Mouse (Mus musculus) spleen, adult 12 weeks (tissue): Measurements from ENCODE around the gene Fam98c.
"Not testable (repeated sequence)": the region's sequence is repeated elsewhere in the genome, so short reads cannot be mapped to it uniquely, and the experiment has no call there.

Experiments
- DNase-seq: peaks from one replicate; pipeline ENCODE4 v3.0.0; 2022; ENCODE audit warnings: low spot score

Fam98c gene

GRCm38 (mm10) chr7:29155838-29156782 is at the start of gene Fam98c:
Gene Fam98c (minus strand): TSS chr7:29156234.
- peak; percentile 53 for DNase-seq

DNA sequence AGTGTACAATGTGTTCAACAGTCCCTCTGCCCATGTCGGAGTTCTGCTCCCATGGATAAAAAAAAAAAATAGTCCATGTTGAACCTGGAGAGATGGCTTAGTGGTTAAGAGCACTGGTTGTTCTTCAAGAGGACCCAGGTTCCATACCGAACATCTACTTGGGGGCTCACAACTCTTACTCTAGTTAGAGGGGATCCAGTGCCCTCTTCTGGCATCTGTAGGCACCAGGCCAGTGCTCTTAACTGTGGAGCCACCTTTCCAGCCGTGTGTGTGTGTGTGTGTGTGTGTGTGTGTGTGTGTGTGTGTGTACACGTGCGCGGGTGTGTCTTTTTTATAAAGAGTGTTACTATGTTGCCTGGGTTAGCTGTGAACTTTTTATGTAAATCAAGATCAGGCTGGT is 46.5 kb upstream of the Fam98c start:
- DNase-seq = no peak

DNA sequence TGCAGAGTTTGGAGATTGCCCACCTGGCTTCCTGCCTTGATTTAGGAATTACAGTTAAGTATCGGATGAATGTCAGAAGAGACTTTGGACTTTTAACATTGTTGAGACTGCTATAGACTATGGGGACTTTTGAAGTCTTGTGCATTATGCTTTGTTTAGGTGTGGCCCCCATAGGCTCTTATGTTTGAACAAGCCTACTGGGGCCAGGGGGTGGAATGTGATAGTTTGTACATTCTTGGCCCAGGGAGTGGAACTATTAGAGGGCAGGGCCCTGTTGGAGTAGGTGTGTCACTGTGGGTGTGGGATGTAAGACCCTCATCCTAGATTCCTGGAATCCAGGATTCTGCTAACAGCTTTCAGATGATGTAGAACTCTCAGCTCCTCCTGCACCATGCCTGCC is 38.2 kb upstream of the Fam98c start:
- DNase-seq = not testable (repeated sequence)

DNA sequence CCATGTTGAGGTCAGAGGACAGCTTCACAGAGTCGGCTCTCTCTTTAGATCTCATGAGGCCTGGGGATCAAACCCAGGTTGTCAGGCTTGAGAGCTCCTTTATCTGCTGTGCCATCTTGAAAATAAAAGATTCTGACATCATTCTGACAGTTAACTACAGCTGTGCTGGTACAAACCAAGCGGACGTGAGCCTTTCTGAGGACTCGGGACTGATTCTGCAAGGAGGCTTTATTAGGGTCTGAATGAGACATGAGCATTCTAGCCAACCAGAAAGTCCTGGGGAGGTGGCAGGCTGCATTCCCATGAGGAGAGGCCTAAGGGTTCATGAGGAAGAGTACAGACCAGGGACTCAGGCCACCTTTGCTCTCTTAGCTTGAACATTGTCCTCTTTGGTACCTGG is 25.3 kb upstream of the Fam98c start:
- DNase-seq = not testable (repeated sequence)

- DNase-seq = no peak
Measured at GRCm38 (mm10) chr7:29180854-29181236, 24.8 kb upstream of the Fam98c start.

- DNase-seq = peak; percentile 95
Measured at GRCm38 (mm10) chr7:29180077-29180853, 24.2 kb upstream of the Fam98c start, which contains the start of gene Psmd8. Gene Psmd8 (minus strand): TSS chr7:29180701.

DNA sequence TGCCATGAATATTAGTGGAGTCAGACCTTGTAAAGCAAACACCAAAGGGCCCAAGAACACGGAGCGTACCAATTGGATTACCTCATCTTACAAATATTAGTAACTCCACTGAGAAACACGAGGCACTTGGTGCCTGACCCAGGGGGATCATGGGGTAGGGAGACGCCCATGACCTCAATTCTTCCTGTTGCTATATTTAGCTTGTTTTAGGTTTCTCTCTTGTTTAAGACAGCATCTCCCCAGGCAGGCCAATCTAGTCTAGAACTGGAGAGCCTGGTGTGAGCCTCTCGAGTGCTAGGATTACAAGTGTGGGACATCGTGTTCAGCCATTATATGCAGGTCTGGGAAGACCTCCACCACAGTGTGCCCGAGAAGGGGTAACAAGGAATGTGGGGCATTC is 23.3 kb upstream of the Fam98c start:
- DNase-seq = no peak

DNA sequence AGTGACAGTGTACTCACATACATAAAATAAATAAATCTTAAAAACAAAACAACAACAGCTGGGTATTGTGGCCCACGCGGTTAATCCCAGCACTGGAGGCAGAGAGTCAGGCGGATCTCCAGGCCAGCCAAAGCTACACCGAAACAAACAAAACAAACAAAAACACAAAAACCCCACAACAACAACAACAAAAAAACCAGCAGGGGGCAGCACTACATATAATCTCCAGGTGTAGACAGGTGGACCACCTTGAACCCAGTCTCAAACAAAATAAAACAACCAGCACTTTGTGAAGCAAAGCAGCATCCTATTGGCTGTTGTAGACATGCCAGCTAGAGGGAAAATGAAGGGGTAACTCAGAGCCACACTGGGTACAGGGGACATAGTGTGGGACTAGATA is 22.1 kb upstream of the Fam98c start:
- DNase-seq = no peak

- DNase-seq = no peak
Measured at GRCm38 (mm10) chr7:29172390-29173016, 16.5 kb upstream of the Fam98c start.

DNA sequence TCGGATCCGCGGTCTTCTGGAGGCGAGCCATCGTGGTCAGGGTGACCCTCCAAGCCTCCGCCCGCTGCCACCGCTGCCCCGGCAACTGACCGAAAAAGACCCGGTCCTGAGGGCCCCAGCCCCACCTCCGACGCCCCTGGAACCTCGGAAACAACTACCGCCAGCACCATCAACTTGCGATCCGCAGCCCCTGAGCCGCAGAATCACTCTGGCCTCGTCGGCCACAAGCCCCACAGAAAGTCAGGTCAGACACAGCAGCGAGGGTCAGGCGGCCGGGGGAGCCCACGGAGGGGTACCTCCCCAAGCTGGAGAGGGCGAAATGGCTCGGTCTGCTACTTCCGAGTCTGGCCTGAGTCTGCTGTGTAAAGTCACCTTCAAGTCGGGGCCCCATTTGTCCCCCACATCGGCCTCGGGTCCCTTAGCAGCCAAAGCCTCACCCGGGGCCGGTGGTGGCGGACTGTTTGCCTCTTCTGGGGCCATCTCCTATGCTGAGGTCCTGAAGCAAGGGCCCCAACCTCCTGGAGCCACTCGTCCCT is 15.6 kb upstream of the Fam98c start:
- no peak for DNase-seq

DNA sequence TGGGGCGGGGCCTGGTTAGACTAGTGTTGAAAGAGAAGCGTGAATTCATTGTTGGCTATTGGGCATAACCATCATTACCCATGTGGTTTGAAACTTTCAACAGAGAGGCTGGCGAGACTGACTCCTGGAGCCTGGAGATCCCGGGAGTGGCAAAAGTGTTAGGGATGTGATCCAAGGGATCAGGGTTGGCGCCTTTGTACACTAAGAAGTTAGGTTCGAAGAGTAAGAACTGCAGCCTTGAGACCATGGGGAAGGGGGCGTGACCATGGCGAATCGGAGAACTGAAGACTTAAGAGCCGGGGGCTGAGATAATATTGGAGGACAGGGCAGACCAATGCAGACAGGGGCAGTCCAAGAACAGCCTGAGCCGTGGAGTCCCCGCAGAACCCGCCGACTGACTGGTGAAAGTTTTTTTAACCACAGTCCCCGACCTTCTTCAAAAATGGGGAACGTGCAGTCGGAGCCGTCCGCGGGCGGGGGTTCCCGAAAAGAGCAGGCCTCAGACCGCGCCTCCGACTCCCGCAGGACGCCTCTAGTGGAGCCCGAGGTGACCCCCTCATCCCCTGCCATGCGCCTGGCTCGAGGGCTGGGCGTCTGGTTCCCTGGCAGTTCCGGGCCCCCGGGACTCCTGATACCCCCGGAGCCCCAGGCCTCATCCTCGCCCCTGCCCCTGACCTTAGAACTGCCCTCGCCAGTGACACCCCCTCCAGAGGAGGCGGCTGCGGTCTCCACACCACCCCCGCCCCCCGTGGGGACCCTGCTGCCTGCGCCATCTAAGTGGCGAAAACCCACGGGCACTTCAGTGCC is 14.9 kb upstream of the Fam98c start:
- DNase-seq = no peak

- DNase-seq = peak; percentile 38
Measured at GRCm38 (mm10) chr7:29170066-29170754, 14.2 kb upstream of the Fam98c start, which contains the start of the genes Ggn and Spred3. Gene Ggn (plus strand): TSS chr7:29170210. Gene Spred3 (minus strand): TSS chr7:29170411.

DNA sequence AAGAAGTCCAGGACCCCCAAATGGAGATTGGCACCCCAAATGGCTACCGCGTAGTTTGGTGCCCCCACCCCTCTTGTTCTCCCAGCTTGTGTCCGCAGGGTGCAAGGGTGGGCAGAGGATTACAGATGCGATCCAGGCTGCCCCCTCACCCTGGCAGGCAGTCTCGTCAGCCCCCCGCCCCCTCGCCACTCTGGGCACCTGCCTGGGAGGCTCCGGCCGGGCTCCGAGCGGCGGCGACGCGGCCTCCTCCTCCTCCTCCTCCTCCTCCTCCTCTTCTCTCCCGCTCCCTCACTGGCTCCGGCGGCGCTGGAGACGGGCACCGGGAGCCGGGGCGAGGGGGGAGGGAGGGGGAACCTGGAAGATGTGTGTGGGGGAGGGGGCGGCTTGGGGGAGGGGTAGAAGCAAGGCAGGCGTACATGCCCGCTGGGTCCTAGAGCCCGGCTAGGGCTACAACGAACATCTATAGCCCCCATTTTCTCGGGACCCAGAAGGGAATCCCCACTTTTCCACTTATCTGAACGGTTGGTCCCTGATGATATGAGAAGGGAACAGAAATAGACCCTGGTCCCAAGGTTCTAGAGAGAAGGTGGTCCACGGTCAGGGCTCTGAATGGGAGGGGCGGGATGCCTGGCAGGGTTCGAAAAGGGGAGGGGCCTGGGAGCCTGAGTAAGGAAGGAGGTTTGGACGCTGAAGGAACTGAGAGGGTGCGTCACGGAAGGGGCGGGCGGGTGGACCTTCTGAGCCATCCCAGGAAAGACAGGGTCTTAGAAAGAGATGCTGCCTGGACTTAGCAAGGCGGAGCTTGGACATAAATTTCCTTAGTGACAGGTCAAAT is 13.4 kb upstream of the Fam98c start:
- DNase-seq = no peak

DNA sequence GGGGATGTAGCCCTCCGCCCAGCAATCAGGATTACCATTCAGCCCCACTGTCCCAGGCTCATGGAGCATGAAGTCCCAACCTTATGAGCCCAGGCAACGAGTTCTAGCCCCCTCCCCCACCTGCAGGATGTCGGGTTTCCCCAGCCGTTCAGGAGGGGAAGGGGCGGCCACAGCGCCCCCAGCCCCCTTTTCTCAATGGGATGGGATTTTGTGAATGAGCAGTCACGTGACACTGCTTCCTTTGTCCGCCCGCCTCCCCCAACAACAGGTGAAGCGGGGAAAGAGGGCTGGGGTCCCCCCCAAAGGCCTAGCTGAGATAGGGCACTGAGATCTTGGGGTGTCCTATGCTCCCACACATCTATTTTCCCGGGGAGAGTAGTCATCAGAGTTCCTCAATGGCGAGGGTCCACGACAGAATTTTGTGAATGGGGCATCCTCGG is 12.8 kb upstream of the Fam98c start:
- no peak for DNase-seq

GRCm38 (mm10) chr7:29168121-29168695 is 12.2 kb upstream of the Fam98c start:
- no peak for DNase-seq

GRCm38 (mm10) chr7:29167656-29168055 is 11.6 kb upstream of the Fam98c start:
- no peak for DNase-seq

DNA sequence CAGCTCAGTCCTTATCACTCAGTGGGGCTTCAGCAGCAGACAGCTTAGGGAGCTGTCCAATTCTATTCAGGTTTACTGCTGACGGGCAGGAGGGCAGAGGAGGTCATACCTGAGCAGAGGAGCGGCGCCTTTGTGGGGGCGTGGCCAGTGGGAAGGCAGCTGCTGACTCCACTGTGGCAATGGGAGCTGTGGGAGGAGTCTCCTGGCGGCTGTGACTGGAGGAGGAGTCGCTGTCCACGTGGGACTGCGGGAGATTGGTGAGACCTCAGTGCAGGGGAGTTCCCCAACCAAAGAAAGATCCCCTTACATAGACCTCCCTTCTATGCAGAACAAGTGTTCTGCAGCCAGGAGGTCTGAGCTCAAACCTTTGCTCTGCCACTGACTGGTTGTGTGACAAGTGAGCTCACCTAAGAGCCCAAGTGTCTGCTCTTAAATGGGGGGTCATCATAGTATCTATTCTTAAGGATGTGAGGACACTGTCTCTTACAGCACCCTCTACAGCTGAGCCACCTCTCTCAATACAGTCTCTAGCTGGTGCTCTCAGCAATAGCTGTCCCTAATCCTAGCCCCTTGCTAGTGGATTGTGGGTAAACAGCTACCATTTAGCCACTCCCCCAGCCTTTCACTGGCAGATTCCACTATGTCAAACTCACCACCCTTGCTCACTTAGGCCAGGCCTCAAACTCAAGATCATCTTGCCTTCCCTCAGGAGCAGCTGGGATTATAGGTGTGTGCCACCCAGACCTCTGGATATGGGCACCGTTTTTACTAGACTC is 6.9 kb upstream of the Fam98c start:
- no peak for DNase-seq

DNA sequence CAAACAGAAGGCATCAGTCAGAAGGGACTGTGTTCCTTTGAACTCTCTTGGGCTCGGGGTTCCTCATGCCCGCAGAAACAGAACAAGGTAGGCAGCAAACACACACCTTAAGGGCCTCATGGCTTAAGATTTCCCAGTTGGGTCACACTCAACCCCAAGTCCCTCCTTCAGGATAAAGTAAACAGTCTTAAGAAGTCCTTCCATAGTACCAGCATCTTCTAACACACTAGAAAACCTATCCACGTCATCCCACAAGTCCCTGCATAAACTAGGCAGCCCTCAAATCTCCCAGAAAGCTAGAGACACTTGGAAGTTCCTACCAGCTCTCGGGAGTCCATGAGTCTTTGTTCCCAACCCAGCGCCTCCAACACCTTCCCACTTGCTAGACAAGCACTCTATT is 6.3 kb upstream of the Fam98c start:
- no peak for DNase-seq

GRCm38 (mm10) chr7:29158264-29158663 is 2.2 kb upstream of the Fam98c start:
- DNase-seq = no peak
